Mouse (Mus musculus): Measurements from ENCODE around the gene Csnk2a2. TPM values are rescaled to one million over a fixed set of nuclear protein-coding genes. Genes with fewer than 3 reads are reported as not detected.

Csnk2a2 gene
- total RNA-seq, 2 experiments from 2014 or later = 30.2 to 34.7 TPM

- DNase-seq = peak in 1 of 2 experiments; percentile 3
Measured at GRCm38 (mm10) chr8:95487800-95488697, 1.8 kb downstream of the Csnk2a2 start.

DNA sequence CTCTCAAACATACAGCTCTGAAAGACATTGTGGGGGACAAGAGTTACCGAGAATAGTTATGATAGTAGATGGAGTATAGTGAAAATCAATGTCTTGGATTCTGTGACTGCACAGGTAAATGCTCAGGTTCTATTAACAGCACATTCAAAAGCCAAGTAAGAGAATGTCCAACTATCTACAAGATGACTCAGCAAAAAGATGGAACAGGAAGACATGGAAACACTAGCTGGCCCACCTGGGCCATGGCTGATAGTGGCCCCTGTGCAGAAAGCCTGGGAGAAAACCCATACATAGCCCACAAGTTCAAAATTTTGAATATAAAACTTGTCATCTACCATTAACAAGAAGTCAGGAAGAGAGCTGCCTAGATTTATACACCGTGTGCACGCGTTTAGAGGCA, 19.8 kb downstream of the Csnk2a2 start:
- no peak for DNase-seq

DNA sequence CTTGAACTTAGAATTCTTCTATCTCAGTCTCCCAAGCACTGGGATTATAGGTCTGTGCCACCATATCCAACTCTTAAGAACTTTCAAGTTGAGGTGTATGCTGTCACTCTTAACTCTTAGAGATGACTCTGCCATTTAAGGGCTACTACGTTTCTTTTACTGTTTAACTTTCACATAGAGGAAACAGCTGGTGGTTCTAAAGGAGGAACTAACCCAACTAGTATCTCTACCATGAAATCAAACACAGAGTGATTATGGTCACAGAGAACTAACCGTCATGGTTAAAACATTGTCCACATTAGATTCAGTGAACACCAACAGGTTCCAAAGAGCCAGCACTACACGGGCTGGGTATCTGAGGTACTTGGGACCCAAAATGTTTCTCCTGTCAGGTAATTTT, 20.8 kb downstream of the Csnk2a2 start:
- no peak for DNase-seq

- DNase-seq = no peak
Measured at GRCm38 (mm10) chr8:95466543-95466942, 23.3 kb downstream of the Csnk2a2 start.

GRCm38 (mm10) chr8:95452518-95452917, 37.3 kb downstream of the Csnk2a2 start:
- no peak for DNase-seq

GRCm38 (mm10) chr8:95450271-95450670, 39.6 kb downstream of the Csnk2a2 start:
- DNase-seq = no peak

- no peak for DNase-seq
Measured at GRCm38 (mm10) chr8:95447661-95448060, 42.2 kb downstream of the Csnk2a2 start.

DNA sequence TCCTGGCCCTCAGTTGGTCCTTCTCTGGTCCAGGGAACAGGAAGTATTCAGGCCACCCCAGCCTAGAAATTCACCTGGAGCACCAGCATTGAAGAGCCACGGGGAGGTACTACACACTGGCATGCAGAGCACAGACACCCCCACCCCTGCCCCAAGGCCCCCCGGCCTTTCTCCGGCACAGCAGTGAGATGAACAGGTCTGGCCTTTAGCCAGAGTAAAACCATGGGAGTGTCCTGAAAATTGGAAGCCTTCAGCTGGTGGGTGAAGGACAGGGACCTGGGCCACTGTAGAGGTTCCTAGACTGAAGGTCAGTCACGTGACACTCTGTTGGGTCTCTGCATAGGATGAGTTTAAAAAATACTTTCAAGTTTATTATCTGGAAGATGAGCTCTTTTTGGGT, 44.8 kb downstream of the Csnk2a2 start:
- no peak for DNase-seq

DNA sequence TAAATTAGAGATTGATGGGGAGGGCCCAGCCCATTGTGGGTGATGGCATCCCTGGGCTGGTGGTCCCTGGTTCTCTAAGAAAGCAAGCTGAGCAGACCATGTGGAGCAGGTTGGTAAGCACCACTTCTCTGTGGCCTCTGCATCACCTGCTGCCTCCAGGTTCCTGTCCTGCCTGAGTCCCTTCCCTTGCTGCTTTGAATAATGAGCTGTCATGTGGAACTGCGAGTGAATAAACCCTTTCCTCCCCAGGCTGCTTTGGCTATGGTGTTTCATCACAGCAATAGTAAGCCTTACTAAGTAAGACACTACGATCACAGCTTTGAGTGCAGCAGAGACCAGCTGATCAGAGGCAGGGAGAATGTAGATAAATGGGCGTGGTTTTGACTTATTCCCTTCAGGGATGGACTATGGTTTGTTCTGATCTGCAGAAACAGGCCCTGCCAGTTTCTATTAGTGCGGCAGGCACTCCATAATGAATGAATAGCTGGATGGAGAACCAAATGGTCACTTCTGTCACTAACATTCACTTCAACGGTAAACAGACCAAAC, 48.3 kb downstream of the Csnk2a2 start:
- DNase-seq = no peak

DNA sequence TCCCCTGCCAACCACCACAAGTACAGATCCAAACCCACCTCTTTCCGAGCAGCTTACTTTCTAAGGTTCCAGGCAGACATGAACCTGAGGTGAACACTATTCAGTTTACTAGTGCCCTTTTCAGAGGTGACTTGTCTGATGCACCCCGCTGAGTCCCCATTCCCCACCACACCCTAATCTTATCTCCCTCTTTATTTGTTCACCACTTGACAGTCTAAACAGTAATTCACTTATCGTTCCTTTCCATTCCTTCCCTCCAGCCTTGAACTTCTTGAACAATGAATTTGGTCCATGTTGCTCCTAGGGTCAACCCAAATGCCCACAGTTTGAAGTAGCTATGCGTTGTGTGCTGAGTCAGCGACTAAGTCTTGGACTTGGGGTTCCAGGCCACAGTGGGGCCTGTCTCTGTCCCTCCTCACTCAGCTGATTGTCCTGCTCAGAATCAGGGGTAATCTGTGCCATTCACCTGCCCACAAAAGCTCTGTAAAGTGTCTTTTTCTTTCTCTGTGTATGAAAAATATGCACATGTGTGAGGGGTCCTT, 49.6 kb downstream of the Csnk2a2 start:
- DNase-seq = no peak

GRCm38 (mm10) chr8:95439421-95439820, 50.4 kb downstream of the Csnk2a2 start:
- DNase-seq = no peak

DNA sequence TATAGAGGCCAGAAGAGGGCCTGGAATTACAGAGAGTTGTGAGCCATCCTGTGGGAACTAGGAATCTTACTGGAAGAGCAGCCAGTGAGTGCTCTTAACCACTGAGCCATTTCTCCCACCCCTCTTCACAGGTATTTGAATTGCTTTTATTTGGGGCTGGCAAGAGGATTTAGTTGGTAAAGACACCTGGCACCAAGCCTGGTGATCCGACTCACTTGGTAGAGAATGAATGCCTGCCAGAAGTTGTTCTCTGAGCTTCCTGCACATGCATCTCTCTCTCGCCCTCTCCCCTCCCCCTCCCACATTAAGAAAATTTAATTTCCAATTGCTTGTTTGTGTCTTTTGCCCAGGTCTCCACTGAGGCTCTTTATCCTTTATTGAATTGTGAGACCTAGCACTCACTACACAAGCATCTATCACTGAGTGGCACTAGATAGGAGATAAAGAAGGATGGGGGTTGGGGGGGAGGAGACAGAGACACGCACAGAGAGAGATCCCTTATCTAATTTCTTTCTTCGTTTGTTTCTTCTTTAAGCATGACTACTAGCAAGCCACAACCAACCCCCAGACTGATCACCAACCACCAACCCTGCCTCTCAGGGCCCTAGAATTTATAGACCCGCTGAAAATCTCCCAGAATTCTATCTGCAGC, 52.4 kb downstream of the Csnk2a2 start:
- no peak for DNase-seq

GRCm38 (mm10) chr8:95435930-95436329, 53.9 kb downstream of the Csnk2a2 start:
- no peak for DNase-seq

GRCm38 (mm10) chr8:95435471-95435870, 54.4 kb downstream of the Csnk2a2 start:
- DNase-seq = no peak

DNA sequence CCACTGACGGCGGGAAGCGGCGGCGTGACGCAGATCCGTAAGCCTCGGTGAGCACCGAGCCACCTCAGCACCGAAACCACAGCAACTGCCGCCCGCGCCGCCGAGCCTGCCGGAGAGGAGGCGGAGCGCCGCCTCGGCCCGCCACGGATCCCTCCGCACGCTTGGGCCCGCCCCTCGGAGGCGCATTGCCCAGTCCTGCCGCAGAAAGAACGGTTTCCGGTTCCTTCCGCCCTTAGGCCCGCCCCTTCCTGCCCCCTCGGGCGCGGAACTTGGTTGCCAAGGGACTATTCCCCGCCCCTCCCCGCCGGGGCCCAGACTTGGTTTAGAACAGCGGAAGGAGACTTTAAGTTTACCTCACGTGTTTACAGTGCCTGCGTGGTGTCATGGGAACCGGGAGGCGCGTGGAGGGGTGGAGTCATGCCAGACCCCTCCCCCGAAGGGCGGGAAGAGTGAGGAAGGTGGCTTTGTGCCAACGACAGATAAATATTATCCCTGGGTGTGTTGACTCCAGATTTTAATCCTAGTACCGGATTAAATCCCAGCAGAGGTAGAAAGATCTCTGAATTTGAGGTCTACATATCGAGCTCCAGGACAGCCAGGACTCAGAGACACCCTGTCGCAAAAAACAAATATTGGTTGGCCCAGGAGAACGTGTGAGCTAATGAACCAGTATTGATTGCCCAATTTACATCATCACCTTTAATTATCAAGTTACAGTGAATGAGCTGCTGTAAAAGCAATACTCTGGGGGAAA, 55.0 kb downstream of the Csnk2a2 start, which contains the start of gene Cfap20:
TSS of gene Cfap20 (minus strand) at position 184 of the 754 bp plus-strand sequence.
- peak; percentile 99 to 100 for DNase-seq

DNA sequence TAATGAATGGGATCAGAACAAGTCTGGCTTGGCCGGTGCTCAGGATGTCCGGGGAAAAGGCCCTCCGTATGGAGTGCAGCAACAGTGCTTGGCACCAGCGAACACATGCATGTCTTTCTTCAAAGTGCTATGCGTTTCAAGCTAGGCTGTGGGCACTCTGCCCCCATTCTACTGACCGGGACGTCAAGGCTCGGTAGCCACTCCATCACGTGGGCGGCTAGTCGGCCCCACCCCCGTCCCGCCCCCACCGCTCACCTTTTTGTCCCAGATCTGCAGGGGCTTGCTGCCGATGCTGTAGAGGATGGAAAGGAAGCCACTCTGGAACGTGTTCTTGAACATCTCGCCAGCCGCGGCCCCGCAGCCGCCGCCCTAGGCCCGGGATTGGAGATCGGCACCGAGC, 55.6 kb downstream of the Csnk2a2 start:
- peak in 1 of 2 experiments; percentile 28 for DNase-seq

DNA sequence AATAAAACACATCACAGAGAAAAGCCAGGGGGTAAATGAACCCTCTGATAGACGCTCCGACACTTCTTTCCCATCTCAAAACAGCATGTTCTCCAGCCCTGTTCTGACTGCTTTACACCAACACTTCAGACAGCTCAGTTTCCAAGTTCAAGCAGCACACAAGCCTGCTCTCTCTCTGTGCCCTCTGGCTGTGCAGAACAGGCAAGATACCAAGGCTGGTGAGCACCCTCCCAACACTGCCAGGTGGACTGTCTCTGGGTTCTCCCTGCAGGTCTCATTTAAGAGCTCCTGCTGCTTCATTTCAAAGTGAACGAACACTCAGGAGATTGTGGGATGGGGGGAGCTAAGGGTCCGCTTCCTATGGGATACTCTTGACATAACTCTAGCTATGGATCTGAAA, 56.7 kb downstream of the Csnk2a2 start:
- no peak for DNase-seq

- no peak for DNase-seq
Measured at GRCm38 (mm10) chr8:95432471-95432870, 57.4 kb downstream of the Csnk2a2 start.

- DNase-seq = peak; percentile 77
Measured at GRCm38 (mm10) chr8:95429945-95430344, 59.9 kb downstream of the Csnk2a2 start.

DNA sequence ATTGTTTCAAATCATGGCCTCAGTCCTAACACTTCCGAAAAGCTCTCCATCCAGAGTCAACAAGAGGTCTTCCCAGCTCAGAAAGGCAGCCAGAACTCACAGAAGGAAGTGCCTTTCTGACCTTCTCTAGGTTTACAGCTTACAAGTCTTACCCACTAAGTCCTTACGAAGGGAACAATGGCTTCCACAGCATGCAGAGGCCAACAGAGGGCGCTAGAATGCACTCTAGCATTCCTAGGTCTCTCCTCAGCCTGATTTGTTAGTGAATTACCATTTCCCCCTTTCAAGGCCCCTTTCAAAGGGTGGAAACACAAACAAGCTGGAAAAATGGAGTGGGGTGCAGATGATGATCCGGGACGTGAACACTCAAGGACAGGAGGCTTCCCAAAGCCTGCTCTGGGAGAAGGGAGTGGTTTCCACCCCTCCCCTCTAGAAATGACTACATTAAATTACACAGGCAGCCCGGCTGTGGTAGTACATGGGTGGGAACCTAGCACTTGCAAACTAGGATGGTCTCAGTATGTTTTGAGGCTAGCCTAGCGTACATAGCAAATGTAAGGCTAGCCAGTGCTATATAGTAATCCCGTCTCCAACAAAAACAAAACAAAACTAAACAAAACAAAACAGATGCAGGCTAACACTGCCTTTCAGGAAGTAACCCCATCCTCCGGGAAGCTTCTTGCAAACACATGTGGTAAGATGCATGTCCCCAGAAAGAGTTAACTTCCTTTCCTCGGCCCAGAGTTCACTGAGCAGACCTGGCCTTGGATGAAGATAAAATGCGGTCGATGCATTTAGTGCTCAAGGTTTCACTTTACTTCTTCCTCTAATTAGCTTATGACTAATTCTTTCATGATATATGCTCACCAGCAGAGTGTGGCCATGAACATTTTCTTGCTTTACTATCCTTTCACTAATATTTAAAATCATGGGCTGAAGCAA, 62.0 kb downstream of the Csnk2a2 start:
- DNase-seq = peak; percentile 86 to 90

DNA sequence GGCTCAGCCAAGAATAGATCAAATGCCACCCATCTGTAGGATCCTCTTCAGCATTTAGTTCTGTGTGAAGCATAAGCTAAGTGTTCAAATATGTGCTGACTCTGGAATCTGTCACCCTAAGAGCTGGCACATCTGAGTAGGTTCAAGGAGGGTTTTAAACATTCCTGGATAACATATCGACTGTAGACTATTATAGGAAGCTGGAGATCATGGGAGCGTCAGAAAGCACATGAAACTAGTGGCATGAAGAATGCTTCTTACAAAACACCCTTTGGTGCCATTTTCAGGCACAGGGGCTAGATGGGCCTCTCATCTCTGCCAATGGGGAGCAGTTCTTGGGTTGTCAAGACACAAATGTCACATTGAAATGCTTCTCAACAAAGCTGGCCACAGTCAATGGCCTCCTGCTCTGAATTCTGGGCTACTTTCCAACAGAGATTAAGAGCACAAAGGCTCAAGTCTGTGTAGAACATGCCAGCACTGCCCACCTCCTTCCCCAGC, 63.0 kb downstream of the Csnk2a2 start:
- peak; percentile 66 to 73 for DNase-seq
